Mouse (Mus musculus) lung, postnatal 0 days (tissue): ENCODE measurements around the gene Ptpre.

ENCODE experiments used
- CTCF ChIP-seq: IDR thresholded peaks from 2 replicates; pipeline ENCODE4 v1.5.1; 2016; ENCODE audit warnings: antibody characterized with exemption, mild to moderate bottlenecking
- EP300 ChIP-seq: IDR thresholded peaks from 2 replicates; pipeline ENCODE4 v1.6.1; 2016; ENCODE audit warnings: antibody characterized with exemption, mild to moderate bottlenecking, control low read depth

DNA sequence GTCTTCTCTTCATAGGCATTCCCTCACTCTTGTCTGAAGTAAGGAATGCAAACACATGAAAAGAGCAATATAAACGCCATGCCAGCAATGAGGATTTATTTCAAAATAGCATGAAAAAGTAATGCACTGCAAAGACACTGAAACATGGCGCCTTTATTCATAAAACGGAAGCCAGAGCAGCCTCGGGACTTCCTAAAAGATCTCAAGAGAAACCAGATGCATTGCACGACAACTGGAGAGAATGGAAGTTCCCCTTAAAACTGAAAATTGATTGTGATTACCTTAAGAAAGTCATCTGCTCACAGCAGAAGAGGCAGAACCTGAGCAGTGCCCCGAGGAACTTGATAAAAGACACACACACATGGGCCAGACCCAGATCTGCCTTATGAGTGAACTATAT, 168.5 kb downstream of the Ptpre start:
- TF ChIP-seq CTCF, result no peak
- TF ChIP-seq EP300, result no peak
